Mouse (Mus musculus): ENCODE measurements around the gene Sash1. TPM values are rescaled to one million over a fixed set of nuclear protein-coding genes. Genes with fewer than 3 reads are reported as not detected.

The Sash1 gene
- polyA plus RNA-seq, 1 experiment: 96.7 TPM

GRCm38 (mm10) chr10:8826303-8826702 lies 59.6 kb downstream of the Sash1 start:
- TF ChIP-seq CTCF (IDR thresholded peaks at IDR 0.05; ENCODE audit: low read depth, low read length) (no peak), POLR2A (IDR thresholded peaks at IDR 0.05; ENCODE audit: borderline replicate concordance, low read depth, low read length) (no peak)
- Histone ChIP-seq H3K27ac (ENCODE audit: insufficient read depth, low read depth, low read length) (no peak overlapping the region), H3K4me1 (ENCODE audit: control insufficient read depth, insufficient read depth, low read length) (peaks cover 11% of the 10 kb centered on the region), H3K4me3 (ENCODE audit: insufficient read depth, low read length) (no peak overlapping the region)

GRCm38 (mm10) chr10:8825874-8826273 lies 60.0 kb downstream of the Sash1 start:
- H3K27ac ChIP-seq (ENCODE audit: insufficient read depth, low read depth, low read length): no peak overlapping the region
- peaks cover 11% of the 10 kb centered on the region for H3K4me1 ChIP-seq (ENCODE audit: control insufficient read depth, insufficient read depth, low read length)
- TF ChIP-seq CTCF (IDR thresholded peaks at IDR 0.05; ENCODE audit: low read depth, low read length): no peak
- TF ChIP-seq POLR2A (IDR thresholded peaks at IDR 0.05; ENCODE audit: borderline replicate concordance, low read depth, low read length): no peak
- H3K4me3 ChIP-seq (ENCODE audit: insufficient read depth, low read length): no peak overlapping the region

- no peak overlapping the region for H3K4me3 ChIP-seq (ENCODE audit: insufficient read depth, low read length)
- TF ChIP-seq POLR2A (IDR thresholded peaks at IDR 0.05; ENCODE audit: borderline replicate concordance, low read depth, low read length): no peak
- no peak for TF ChIP-seq CTCF (IDR thresholded peaks at IDR 0.05; ENCODE audit: low read depth, low read length)
- no peak overlapping the region for H3K27ac ChIP-seq (ENCODE audit: insufficient read depth, low read depth, low read length)
- H3K4me1 ChIP-seq (ENCODE audit: control insufficient read depth, insufficient read depth, low read length): peaks cover 15% of the 10 kb centered on the region
Measured at GRCm38 (mm10) chr10:8818066-8818465, 67.8 kb downstream of the Sash1 start.

GRCm38 (mm10) chr10:8813984-8814578 lies 71.8 kb downstream of the Sash1 start:
- Histone ChIP-seq H3K4me1 (ENCODE audit: control insufficient read depth, insufficient read depth, low read length) (peaks cover 20% of the 10 kb centered on the region), H3K27ac (ENCODE audit: insufficient read depth, low read depth, low read length) (no peak overlapping the region), H3K4me3 (ENCODE audit: insufficient read depth, low read length) (no peak overlapping the region)
- TF ChIP-seq POLR2A (IDR thresholded peaks at IDR 0.05; ENCODE audit: borderline replicate concordance, low read depth, low read length): no peak

GRCm38 (mm10) chr10:8813259-8813658 lies 72.6 kb downstream of the Sash1 start:
- H3K4me3 ChIP-seq (ENCODE audit: insufficient read depth, low read length): no peak overlapping the region
- TF ChIP-seq CTCF (IDR thresholded peaks at IDR 0.05; ENCODE audit: low read depth, low read length) (no peak), POLR2A (IDR thresholded peaks at IDR 0.05; ENCODE audit: borderline replicate concordance, low read depth, low read length) (no peak)
- peaks cover 20% of the 10 kb centered on the region for H3K4me1 ChIP-seq (ENCODE audit: control insufficient read depth, insufficient read depth, low read length)
- H3K27ac ChIP-seq (ENCODE audit: insufficient read depth, low read depth, low read length): no peak overlapping the region

- peaks cover 20% of the 10 kb centered on the region for H3K4me1 ChIP-seq (ENCODE audit: control insufficient read depth, insufficient read depth, low read length)
- H3K27ac ChIP-seq (ENCODE audit: insufficient read depth, low read depth, low read length): no peak overlapping the region
- TF ChIP-seq CTCF (IDR thresholded peaks at IDR 0.05; ENCODE audit: low read depth, low read length): no peak
- TF ChIP-seq POLR2A (IDR thresholded peaks at IDR 0.05; ENCODE audit: borderline replicate concordance, low read depth, low read length): no peak
- no peak overlapping the region for H3K4me3 ChIP-seq (ENCODE audit: insufficient read depth, low read length)
Measured at GRCm38 (mm10) chr10:8812807-8813206, 73.1 kb downstream of the Sash1 start.

- peak overlapping the region; percentile 54; the same call in 1 of the 2 replicates for H3K27ac ChIP-seq (ENCODE audit: insufficient read depth, low read depth, low read length)
- no peak for TF ChIP-seq POLR2A (IDR thresholded peaks at IDR 0.05; ENCODE audit: borderline replicate concordance, low read depth, low read length)
- no peak for TF ChIP-seq CTCF (IDR thresholded peaks at IDR 0.05; ENCODE audit: low read depth, low read length)
Measured at GRCm38 (mm10) chr10:8811261-8812039, 74.4 kb downstream of the Sash1 start.

GRCm38 (mm10) chr10:8810496-8810895 lies 75.4 kb downstream of the Sash1 start:
- no peak overlapping the region for H3K27ac ChIP-seq (ENCODE audit: insufficient read depth, low read depth, low read length)
- H3K4me3 ChIP-seq (ENCODE audit: insufficient read depth, low read length): no peak overlapping the region
- TF ChIP-seq POLR2A (IDR thresholded peaks at IDR 0.05; ENCODE audit: borderline replicate concordance, low read depth, low read length) (no peak), CTCF (IDR thresholded peaks at IDR 0.05; ENCODE audit: low read depth, low read length) (no peak)

More at GRCm38 (mm10) chr10:8811261-8812039, 74.4 kb downstream of the Sash1 start:
- Histone ChIP-seq H3K4me1 (ENCODE audit: control insufficient read depth, insufficient read depth, low read length) (peaks cover 16% of the 10 kb centered on the region), H3K4me3 (ENCODE audit: insufficient read depth, low read length) (no peak overlapping the region)

GRCm38 (mm10) chr10:8808383-8808782 lies 77.5 kb downstream of the Sash1 start:
- TF ChIP-seq POLR2A (IDR thresholded peaks at IDR 0.05; ENCODE audit: borderline replicate concordance, low read depth, low read length) (no peak), CTCF (IDR thresholded peaks at IDR 0.05; ENCODE audit: low read depth, low read length) (no peak)
- no peak overlapping the region for H3K4me3 ChIP-seq (ENCODE audit: insufficient read depth, low read length)
- H3K4me1 ChIP-seq (ENCODE audit: control insufficient read depth, insufficient read depth, low read length): peaks cover 20% of the 10 kb centered on the region
- no peak overlapping the region for H3K27ac ChIP-seq (ENCODE audit: insufficient read depth, low read depth, low read length)

More at GRCm38 (mm10) chr10:8810496-8810895, 75.4 kb downstream of the Sash1 start:
- H3K4me1 ChIP-seq (ENCODE audit: control insufficient read depth, insufficient read depth, low read length): peaks cover 18% of the 10 kb centered on the region

- Histone ChIP-seq H3K4me3 (ENCODE audit: insufficient read depth, low read length) (no peak overlapping the region), H3K27ac (ENCODE audit: insufficient read depth, low read depth, low read length) (no peak overlapping the region), H3K4me1 (ENCODE audit: control insufficient read depth, insufficient read depth, low read length) (peaks cover 12% of the 10 kb centered on the region)
- TF ChIP-seq POLR2A (IDR thresholded peaks at IDR 0.05; ENCODE audit: borderline replicate concordance, low read depth, low read length) (no peak), CTCF (IDR thresholded peaks at IDR 0.05; ENCODE audit: low read depth, low read length) (no peak)
Measured at GRCm38 (mm10) chr10:8807581-8807980, 78.3 kb downstream of the Sash1 start.

Measured in bone marrow macrophage, adult 2 months (primary cell).